Mouse (Mus musculus): ENCODE results near the gene Mad1l1. TPM values are rescaled to one million over a fixed set of nuclear protein-coding genes. Genes with fewer than 3 reads are reported as not detected.
"Not testable (repeated sequence)": the region's sequence is repeated elsewhere in the genome, so short reads cannot be mapped to it uniquely, and the experiment has no call there.

Mad1l1 gene
- total RNA-seq (2021) = 10 to 100 TPM; 20.4 to 24.9 TPM
- long read RNA-seq, experiment 1, transcript Mad1l1-201 (18 exons, 2,640 nt) = major isoform, 34 of 49 reads
- long read RNA-seq, experiment 1, partial matches to known transcripts = 4 of 49 reads
- long read RNA-seq, experiment 1, other reads (novel, unspliced or antisense) = 11 of 49 reads
- long read RNA-seq, experiment 2, transcript Mad1l1-201 (18 exons, 2,640 nt) = major isoform, 28 of 59 reads
- long read RNA-seq, experiment 2, partial matches to known transcripts = 3 of 59 reads
- long read RNA-seq, experiment 2, other reads (novel, unspliced or antisense) = 28 of 59 reads

DNA sequence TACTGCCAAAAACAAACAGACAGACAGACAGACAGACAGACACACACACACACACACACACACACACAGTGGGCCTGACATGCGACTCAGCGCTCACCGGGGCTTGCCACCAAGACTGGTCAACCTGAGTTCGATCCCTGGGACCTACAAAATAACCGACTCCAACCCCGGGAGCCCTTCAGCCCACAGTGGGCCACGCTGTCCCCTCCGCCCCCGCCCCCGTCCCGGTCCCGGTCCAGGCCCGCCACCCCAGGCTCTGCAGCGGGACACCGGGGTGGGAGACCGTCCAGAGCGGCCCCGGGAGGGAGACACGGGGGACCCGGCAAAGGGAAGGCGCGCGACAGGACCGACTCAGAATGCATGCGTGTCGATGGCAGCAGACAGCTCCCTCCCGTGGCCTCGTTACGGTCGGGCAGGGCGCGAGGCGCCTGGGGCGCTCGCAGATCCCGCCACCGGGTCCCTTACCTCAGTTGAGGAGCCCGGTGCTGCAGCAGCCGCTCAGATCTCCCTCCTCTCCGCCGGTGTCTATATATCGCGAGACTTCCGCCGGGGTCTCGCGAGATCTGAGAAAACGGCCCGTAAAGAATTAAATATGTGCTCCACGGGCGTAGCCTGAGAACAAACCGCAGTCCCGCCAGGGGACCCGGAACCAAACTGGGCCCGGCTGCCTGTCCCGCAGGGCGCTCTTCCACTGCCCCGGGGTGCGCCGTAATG is at the start of gene Mad1l1, which contains the start of gene Nudt1:
Gene Mad1l1, minus strand, starts transcription at position 511 of the 714 bp plus-strand sequence.
Gene Nudt1, plus strand, starts transcription at position 615 of the 714 bp plus-strand sequence.
- peak; percentile 83 to 90 for DNase-seq (ENCODE audit: low spot score in 2 of 2)

- no peak for DNase-seq (ENCODE audit: low spot score in 2 of 2)
These were observed 49.3 kb upstream of the Mad1l1 start for GRCm38 (mm10) chr5:140370446-140371254.

DNA sequence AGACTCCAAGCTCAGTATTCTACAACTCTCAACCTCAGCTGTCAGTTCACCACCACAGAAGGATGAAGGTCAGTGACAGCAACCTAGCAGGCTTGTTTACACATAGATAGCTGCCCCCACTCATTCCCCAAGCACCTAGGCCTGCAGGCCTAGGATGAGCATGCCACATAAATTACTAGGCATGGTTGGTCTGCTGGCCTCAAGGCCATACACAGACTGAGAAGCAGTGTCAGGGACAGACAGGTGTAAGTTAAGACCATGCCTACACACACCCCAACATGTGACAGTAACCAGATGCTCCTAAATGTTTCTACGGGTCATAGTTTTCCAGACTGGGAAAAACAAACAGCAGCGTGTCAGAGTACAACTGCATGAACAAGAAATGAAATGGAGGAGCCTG is 48.1 kb upstream of the Mad1l1 start:
- no peak for DNase-seq (ENCODE audit: low spot score in 2 of 2)

DNA sequence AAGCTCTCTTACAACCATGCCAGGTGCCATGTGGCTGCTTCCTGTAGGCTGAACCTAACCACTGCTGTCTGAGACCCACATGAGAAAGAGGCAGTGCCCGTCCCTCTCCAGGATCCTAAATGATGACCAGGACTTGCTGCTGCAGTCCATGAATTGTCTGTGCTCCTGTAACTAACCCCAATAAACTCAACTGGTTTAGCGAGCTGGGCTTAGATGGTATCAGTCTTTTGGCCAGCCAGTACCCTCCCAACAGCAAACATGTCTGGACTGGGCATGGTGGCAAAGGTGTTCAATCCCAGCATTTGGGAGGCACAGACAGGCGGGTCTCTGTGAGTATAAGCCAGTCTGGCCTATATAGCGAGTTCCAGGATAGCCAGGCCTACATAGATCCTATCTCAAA is 47.6 kb upstream of the Mad1l1 start:
- no peak for DNase-seq (ENCODE audit: low spot score in 2 of 2)

GRCm38 (mm10) chr5:140368126-140368525 is 46.8 kb upstream of the Mad1l1 start:
- not testable (repeated sequence) for DNase-seq (ENCODE audit: low spot score in 2 of 2)

DNA sequence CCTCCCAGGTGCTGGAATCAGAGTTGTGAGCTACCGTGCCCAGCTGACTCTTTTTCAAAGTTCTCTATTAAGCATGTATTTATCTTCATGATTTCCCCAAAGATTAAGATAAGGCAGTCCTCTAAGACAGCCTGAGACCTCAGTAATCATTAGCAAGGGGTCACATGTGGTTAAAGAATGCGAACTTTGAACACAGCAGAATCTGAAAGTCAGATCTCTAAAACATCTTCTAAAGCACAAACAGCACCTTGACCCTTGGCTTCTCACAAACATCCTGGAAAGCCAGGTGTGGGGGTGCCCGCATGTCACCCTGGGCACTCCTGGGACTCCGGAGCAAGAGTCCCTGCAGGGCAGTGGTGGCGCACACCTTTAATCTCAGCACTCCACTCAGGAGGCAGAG is 43.1 kb upstream of the Mad1l1 start:
- no peak for DNase-seq (ENCODE audit: low spot score in 2 of 2)

DNA sequence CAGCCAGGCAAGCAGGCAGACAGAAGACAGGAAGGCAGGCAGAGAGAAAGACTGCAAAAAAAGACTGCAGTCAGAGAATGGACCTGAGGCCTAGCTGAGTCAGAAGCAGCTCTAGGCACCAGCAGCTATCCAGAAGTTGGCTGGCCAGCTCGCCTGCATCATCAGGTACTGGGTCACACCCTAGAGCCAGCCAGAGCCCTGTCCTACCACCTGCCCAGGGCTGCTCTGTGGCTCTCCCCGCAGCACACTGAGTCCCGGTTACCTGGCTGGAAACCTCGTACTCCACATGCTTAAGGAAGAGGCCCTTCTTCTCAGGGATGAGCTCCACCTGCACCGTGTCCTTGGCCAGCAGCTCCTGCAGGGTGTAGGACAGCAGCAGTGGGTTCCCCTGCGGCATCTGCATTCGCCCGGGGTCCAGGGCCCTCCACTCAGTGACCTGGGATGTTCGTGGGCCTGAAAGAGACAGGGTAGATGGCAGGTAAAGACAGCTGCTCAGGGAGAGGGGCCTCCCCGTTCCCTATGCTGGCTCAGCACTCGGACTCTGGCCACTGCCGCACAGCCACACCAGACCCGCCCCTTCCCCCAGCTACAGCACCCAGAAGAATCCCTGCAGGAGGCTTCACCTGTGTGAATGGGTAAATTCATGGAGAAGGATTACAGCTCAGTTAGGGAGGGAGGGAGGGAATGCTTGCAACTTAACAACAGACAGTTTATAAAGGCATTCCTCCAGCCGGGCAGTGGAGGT is 38.8 kb upstream of the Mad1l1 start:
- no peak for DNase-seq (ENCODE audit: low spot score in 2 of 2)

DNA sequence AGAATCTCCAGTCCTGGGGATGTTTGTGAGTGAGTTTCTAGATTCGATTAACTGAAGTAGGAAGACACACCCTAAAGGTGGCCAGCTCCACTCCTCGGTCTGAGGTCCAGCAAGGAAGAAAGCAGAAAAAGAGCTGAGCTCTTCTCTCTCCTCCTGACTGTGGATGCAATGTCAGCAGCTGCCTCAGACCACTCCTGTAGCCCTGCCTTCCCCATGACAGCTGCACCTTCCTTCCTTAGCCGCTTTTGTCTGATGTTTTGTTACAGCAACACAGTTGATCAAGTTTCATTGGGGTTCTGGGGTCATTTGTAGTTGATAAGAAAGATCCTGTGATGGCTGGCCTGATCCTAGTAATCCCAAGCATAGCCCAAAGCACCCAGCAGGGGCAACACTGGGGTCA is 36.1 kb upstream of the Mad1l1 start:
- DNase-seq (ENCODE audit: low spot score in 2 of 2) = no peak

- DNase-seq (ENCODE audit: low spot score in 2 of 2) = no peak
These were observed 34.6 kb upstream of the Mad1l1 start for GRCm38 (mm10) chr5:140355934-140356333.

- no peak for DNase-seq (ENCODE audit: low spot score in 2 of 2)
These were observed 31.0 kb upstream of the Mad1l1 start for GRCm38 (mm10) chr5:140352352-140352751.

GRCm38 (mm10) chr5:140350731-140351497 is 29.6 kb upstream of the Mad1l1 start:
- DNase-seq (ENCODE audit: low spot score in 2 of 2) = no peak

DNA sequence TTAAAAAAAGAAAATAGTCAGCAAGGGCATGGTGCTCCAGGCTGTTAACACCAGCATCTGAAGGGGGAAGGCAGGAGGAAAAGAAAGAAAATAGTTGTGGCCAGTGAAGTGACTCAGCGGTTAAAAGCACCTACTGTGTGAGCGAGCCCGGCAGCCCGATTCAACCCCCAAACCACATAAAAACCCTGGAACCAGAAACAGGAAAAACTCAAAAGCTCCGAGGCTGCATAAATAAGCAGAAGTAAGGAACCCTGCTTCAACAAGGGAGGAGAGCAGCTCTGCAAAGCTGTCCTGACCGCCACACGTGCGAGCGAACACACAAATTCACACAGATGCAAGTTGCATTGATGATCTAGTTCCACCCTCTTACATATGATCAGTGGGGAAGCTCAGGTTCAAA is 28.5 kb upstream of the Mad1l1 start:
- DNase-seq (ENCODE audit: low spot score in 2 of 2) = no peak

GRCm38 (mm10) chr5:140346050-140346449 is 24.7 kb upstream of the Mad1l1 start:
- DNase-seq (ENCODE audit: low spot score in 2 of 2) = no peak

GRCm38 (mm10) chr5:140345244-140345643 is 23.9 kb upstream of the Mad1l1 start:
- no peak for DNase-seq (ENCODE audit: low spot score in 2 of 2)

GRCm38 (mm10) chr5:140342880-140343279 is 21.5 kb upstream of the Mad1l1 start:
- DNase-seq (ENCODE audit: low spot score in 2 of 2) = no peak

- no peak for DNase-seq (ENCODE audit: low spot score in 2 of 2)
These were observed 18.5 kb upstream of the Mad1l1 start for GRCm38 (mm10) chr5:140339836-140340235.

GRCm38 (mm10) chr5:140338779-140339178 is 17.4 kb upstream of the Mad1l1 start:
- no peak for DNase-seq (ENCODE audit: low spot score in 2 of 2)

- no peak for DNase-seq (ENCODE audit: low spot score in 2 of 2)
These were observed 15.3 kb upstream of the Mad1l1 start for GRCm38 (mm10) chr5:140336680-140337079.

- no peak for DNase-seq (ENCODE audit: low spot score in 2 of 2)
These were observed 12.3 kb upstream of the Mad1l1 start for GRCm38 (mm10) chr5:140333631-140334030.

- DNase-seq (ENCODE audit: low spot score in 2 of 2) = no peak
These were observed 11.2 kb upstream of the Mad1l1 start for GRCm38 (mm10) chr5:140332519-140332918.
